Mouse (Mus musculus): Measurements from ENCODE around the gene C1qtnf12.
A peak's percentile ranks its signal among the peaks of the same experiment; 100 is the strongest.

Gene C1qtnf12

GRCm38 (mm10) chr4:155993606-155994005 lies 31.5 kb downstream of the C1qtnf12 start:
- DNase-seq (ENCODE audit: low read depth, low spot score): no peak

GRCm38 (mm10) chr4:156004109-156004508 lies 42.0 kb downstream of the C1qtnf12 start:
- DNase-seq (ENCODE audit: low read depth, low spot score): no peak

GRCm38 (mm10) chr4:156008369-156008768 lies 46.3 kb downstream of the C1qtnf12 start:
- no peak for DNase-seq (ENCODE audit: low read depth, low spot score)

- DNase-seq (ENCODE audit: low read depth, low spot score): peak; percentile 81
Observed at GRCm38 (mm10) chr4:156013637-156014036, 51.5 kb downstream of the C1qtnf12 start, which contains the start of gene Tnfrsf4. Gene Tnfrsf4, plus strand, starts transcription at chr4:156013843.

- DNase-seq (ENCODE audit: low read depth, low spot score): peak; percentile 37
Observed at GRCm38 (mm10) chr4:156014436-156014835, 52.3 kb downstream of the C1qtnf12 start.
